Mouse (Mus musculus) left cerebral cortex, adult 2 months (tissue): ENCODE measurements around the gene Pbx2. TPM values are rescaled to one million over a fixed set of nuclear protein-coding genes. Genes with fewer than 3 reads are reported as not detected.
A peak's percentile ranks its signal among the peaks of the same experiment; 100 is the strongest.

Source experiments
- DNase-seq, 2 experiments: peaks; one replicate each; pipeline ENCODE4 v3.0.0; 2021 to 2022; ENCODE audit warnings: low spot score in 2 of 2, mixed read lengths in 1 of 2; ENCODE audit errors: extremely low spot score in 1 of 2
- H3K27ac ChIP-seq: fragments of 200-600 bp; 2 replicates; pipeline ENCODE4 v1.8.1; 2022
- H3K4me3 ChIP-seq: fragments of 200-600 bp; 2 replicates; pipeline ENCODE4 v1.8.1; 2022
- CTCF ChIP-seq: fragments of 200-600 bp; IDR thresholded peaks from 2 replicates; pipeline ENCODE4 v1.8.1; 2022; ENCODE audit warnings: antibody characterized with exemption, mild to moderate bottlenecking, moderate library complexity
- intact Hi-C: fragments of 180-260 bp; cut with DNase I; formaldehyde crosslinking; loops from one replicate; pipeline ENCODE4 v1.15.1; 2025
- total RNA-seq, 2 experiments: library from RNA; stranded (reverse); gene quantifications; 2 replicates each; pipeline ENCODE4 v1.2.3; 2021

Gene Pbx2
- total RNA-seq, 2 experiments from 2014 or later: 49.6 to 68.5 TPM

DNA sequence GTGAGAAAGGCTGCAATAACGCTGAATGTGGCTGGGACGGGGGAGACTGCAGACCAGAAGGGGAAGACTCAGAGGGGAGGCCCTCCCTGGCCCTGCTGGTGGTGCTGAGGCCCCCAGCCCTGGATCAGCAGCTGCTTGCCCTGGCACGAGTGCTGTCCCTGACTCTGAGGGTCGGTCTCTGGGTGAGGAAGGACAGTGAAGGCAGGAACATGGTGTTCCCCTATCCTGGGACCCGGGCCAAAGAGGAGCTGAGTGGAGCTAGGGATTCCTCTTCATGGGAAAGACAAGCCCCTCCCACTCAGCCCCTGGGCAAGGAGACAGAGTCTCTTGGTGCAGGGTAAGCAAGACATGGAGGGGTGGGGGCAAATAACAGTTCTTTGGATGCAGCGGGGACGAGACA lies 7.7 kb upstream of the Pbx2 start:
- intact Hi-C loops: no loop called here
- Histone ChIP-seq H3K27ac (no peak overlapping the region), H3K4me3 (no peak overlapping the region)
- no peak for TF ChIP-seq CTCF
- no peak for DNase-seq

DNA sequence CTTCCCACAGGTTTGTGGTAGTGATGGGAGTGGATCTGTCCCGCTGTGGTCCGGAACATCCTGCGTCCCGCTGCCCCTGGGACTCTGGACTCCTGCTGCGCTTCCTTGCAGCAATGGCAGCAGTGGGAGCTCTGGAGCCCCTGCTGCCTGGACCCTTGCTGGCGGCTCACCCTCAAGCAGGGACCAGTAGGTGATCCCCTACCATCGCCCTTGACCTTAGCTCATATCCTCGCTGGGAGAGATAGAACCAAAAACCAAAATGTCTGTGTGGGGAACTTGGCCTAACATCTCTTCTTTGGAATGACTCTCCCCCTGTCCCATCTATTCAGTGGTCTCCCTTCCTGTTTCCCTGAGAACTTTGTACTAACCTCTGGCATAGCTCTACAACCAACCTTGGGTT lies 7.2 kb upstream of the Pbx2 start:
- intact Hi-C loops: no loop called here
- Histone ChIP-seq H3K4me3 (no peak overlapping the region), H3K27ac (no peak overlapping the region)
- DNase-seq: no peak
- no peak for TF ChIP-seq CTCF

DNA sequence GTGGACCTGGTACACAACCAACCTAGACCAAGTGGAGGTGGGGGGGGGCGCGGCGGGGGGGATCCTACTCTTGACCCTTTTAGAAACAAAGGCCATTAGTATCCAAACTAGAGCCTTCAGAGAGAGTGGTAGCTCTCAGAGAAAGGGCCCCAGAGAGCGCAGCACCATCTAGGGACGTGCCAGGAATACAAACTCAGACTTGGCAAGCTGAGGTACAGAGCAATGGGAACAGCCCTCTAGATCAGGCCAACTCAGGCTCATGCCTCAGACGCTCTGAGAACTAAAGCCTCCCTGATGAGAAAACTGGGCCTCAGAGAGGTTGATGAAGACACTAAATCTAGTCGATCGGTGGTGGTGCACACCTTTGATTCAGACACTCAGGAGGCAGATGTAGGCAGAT lies 5.9 kb upstream of the Pbx2 start:
- DNase-seq: peak in 1 of 2 experiments; percentile 31
- no peak for TF ChIP-seq CTCF
- no peak overlapping the region for H3K27ac ChIP-seq
- intact Hi-C loops: loop anchor here (5.0 kb wide), 1 partner anchor 463 kb away; the partner anchor contains the start of gene Brd2
- no peak overlapping the region for H3K4me3 ChIP-seq

DNA sequence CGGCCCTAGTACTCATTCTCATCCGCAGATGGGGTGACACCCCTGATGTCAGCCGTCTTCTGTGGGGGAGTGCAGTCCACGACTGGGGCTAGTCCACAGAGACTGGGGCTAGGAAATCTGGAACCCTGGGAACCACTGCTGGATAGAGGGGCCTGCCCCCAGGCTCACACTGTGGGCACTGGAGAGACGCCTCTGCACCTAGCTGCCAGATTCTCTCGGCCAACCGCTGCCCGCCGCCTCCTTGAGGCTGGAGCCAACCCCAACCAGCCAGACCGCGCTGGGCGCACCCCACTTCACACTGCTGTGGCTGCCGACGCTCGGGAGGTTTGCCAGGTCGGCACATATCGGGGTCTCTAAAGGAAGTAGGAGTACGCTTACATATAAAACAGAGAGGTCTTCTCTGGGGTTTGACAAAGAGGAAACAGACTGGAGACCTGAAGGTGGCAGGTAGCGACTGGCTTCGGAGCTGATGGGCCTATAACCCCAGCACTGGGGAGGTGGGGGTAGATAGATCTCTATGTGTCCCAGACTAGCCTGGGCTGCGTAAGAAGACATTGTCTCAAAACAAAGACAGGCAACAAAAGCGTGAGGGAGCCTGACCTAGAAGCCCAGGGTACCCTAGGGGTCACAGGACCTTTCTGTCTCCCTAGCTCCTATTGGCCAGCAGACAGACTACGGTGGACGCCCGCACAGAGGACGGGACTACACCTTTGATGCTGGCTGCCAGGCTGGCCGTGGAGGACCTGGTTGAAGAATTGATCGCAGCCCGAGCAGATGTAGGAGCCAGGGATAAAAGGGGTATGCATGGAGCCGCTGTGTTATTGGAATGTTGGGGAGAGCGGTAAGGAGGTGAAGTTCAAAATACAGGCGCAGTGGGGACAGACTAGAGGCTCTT lies 4.9 kb upstream of the Pbx2 start:
- H3K4me3 ChIP-seq: peak overlapping the region; percentile 94
- no peak for TF ChIP-seq CTCF
- intact Hi-C loops: loop anchor here (5.0 kb wide), 1 partner anchor 464 kb away; the partner anchor contains the start of gene Brd2
- DNase-seq: peak in 1 of 2 experiments; percentile 33
- H3K27ac ChIP-seq: peak overlapping the region; percentile 98

DNA sequence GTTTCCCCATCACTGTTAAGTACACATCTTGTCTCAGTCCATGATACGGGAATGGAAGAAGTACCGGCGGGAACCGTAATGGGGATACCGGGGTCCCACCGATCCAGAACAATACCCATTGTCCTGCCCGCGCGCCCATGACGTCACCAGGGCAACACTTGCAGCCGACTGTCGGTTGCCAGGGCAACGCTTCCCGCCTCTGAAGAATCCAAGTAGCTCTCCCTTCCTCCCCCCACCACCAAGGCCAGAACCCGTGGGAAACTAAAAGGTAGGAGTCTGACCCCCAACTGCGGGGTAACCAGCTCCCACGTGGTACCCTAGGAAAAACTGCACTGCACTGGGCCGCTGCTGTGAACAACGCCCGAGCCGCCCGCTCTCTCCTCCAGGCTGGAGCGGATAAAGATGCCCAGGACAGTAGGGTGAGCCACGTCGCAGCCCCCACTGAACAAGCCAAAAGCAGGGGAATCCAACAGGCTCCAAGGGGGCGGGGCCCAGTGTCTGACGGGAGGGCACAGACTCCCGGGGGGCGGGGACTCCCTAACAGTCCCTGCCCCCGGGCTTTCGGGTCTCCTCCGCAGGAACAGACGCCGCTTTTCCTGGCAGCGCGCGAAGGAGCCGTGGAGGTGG lies 4.2 kb upstream of the Pbx2 start:
- no peak for TF ChIP-seq CTCF
- peak; percentile 86 to 88 for DNase-seq
- intact Hi-C loops: loop anchor here (5.0 kb wide), 1 partner anchor 465 kb away; the partner anchor contains the start of gene Brd2
- Histone ChIP-seq H3K27ac (peak overlapping the region; percentile 98), H3K4me3 (peak overlapping the region; percentile 94)

DNA sequence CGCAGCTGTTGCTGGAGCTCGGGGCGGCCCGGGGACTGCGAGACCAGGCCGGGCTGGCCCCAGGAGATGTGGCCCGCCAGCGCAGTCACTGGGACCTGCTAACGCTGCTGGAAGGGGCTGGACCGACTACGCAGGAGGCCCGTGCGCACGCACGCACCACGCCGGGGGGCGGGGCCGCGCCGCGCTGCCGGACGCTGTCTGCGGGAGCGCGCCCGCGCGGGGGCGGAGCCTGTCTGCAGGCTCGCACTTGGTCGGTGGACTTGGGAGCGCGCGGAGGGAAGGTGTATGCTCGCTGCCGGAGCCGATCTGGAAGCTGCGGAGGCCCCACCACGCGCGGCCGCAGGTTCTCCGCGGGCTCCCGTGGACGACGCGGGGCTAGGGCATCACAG lies 3.6 kb upstream of the Pbx2 start:
- intact Hi-C loops: loop anchor here (5.0 kb wide), 1 partner anchor 465 kb away; the partner anchor contains the start of gene Brd2
- peak; percentile 98 to 99 for DNase-seq

DNA sequence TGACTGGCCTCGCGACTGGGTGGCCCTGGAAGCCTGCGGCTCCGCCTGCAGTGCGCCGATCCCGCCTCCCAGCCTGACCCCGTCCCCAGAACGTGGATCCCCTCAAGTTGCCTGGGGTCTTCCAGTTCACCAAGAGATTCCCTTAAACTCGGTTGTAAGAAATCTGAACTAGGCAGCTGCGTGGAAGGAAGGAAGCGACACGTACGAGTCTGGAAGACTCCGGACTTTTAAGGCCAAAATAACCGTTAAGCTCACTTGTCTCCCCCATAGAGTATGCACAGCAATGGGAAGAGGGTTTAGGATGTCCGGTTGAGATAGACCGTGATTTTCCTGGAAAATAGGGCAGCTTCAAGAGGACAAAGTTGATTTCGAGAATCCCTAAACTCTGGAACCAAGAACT lies 3.3 kb upstream of the Pbx2 start:
- H3K4me3 ChIP-seq: peak overlapping the region; percentile 94
- no peak for TF ChIP-seq CTCF
- intact Hi-C loops: loop anchor here (5.0 kb wide), 1 partner anchor 466 kb away; the partner anchor contains the start of gene Brd2
- no peak for DNase-seq
- H3K27ac ChIP-seq: peak overlapping the region; percentile 98

More for the DNA sequence above, 3.6 kb upstream of the Pbx2 start:
- H3K4me3 ChIP-seq: peak overlapping the region; percentile 94
- no peak for TF ChIP-seq CTCF
- H3K27ac ChIP-seq: peak overlapping the region; percentile 98

DNA sequence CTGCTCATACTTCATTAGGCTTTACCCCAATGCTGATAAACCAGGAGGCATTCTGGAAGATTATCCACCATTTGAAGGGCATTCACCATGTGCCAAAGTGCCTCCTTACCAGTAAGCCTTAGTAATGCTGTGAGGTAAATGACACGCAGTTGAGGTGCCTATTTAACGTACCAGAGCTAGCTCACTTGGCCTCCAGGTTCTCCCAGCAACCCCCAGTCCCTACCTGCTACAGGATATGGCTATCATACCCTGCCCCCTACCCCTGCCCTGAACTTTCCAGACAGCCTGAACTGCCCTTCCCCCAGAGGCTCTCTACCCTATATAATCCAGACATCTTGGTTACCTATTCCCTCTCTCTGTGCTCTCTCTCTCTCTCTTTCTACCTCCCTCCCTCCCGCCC lies 2.3 kb upstream of the Pbx2 start:
- intact Hi-C loops: loop anchor here (5.0 kb wide), 1 partner anchor 466 kb away; the partner anchor contains the start of gene Brd2
- Histone ChIP-seq H3K4me3 (no peak overlapping the region), H3K27ac (no peak overlapping the region)
- DNase-seq: no peak
- TF ChIP-seq CTCF: no peak

DNA sequence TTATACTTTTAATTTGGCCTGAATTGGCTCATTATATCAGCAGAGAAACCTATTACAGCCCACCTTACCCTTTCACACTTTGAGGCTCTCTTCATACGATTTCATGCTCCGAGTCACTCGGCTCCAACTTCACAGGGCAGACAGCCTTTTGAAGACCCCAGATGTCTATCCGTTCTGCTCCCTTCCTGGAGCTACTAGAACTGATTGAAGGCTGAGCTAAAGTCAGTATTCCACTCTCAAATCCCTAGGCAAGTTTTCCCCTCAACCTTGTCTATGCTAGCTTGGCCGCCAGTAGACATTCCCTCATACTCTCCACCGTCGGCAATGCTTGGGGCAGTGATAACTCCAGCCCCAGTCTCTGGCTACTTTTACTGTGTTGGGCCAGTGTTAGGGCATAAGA lies 1.9 kb upstream of the Pbx2 start:
- TF ChIP-seq CTCF: no peak
- intact Hi-C loops: loop anchor here (5.0 kb wide), 1 partner anchor 467 kb away; the partner anchor contains the start of gene Brd2

DNA sequence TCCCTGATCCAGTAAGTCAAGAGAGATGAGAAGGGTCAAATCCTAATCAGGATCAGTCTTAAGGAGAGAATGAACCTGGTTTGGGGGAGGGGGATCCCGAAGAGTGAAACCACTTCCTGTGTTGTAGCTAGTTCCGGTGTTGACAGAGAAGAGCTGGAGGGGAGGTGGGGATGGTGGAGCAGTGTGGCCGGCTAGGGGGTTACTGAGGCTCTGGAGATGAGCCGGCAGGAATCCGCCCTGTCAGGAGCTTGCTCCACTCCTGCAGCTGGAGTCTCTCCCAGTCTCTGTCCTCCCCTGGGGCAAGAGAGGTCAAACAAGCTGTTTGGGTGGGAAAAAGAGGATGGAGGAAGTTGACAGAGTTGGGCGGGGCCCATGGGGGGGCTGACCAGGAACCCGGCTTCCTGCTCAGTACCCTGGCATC lies 1.4 kb upstream of the Pbx2 start, which contains the start of gene Gpsm3:
Gpsm3 (plus strand) TSS at position 126 of the 421 bp plus-strand sequence.
- no peak for TF ChIP-seq CTCF
- peak in 1 of 2 experiments; percentile 20 for DNase-seq
- no peak within 1 kb of the TSS; the same call in 1 of the 2 replicates for H3K4me3 ChIP-seq
- H3K27ac ChIP-seq: peak within 1 kb of the TSS; percentile 53
- intact Hi-C loops: loop anchor here (5.0 kb wide), 2 partner anchors 467 to 557 kb away; partner anchors contain the start of genes Brd2, Rxrb and Slc39a7

More for the DNA sequence above, 1.9 kb upstream of the Pbx2 start:
- H3K4me3 ChIP-seq: no peak overlapping the region
- no peak for DNase-seq
- H3K27ac ChIP-seq: no peak overlapping the region

DNA sequence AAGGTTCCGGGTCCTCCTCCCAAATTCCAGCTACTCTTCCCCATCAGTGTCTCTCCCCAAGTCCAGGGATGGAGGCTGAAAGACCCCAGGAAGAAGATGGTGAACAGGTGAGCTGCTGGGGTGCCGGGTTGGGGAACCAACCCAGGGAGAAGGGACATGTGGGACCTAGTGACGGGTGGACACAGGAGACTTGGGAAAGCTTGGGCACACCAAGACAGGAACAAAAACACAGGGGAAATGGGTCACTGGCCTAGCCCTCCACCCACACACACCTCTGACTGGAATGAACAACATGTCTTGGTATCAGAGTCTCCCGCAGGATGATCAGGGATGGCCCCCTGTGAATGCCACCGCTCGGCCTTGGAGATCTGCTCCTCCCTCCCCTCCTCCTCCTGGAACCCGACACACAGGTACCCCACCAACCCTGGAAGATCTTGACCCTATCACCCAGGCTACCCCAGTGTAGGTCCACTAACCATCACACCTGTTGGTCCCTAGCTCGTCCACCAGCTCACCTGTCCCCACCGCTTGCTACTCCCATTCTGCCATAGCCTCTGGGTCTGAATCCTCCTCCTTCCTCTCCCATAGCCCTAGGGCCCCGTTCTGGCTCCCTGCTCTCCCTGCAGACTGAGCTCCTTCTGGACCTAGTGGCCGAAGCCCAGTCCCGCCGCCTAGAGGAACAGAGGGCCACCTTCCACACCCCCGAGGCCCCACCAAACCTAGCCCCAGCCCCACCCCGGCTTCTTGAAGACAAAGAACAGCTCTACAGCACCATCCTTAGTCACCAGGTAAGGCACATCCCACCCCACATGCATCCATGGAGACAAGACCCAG lies 695 bp upstream of the Pbx2 start:
- H3K4me3 ChIP-seq: no peak overlapping the region; the same call in 1 of the 2 replicates
- DNase-seq: no peak
- intact Hi-C loops: loop anchor here (5.0 kb wide), 1 partner anchor 558 kb away; the partner anchor contains the start of genes Rxrb and Slc39a7
- peak overlapping the region; percentile 53 for H3K27ac ChIP-seq
- no peak for TF ChIP-seq CTCF
